Mouse (Mus musculus) large intestine, adult 2 months (tissue): ENCODE data around the gene 5330417H12Rik. TPM values are rescaled to one million over a fixed set of nuclear protein-coding genes. Genes with fewer than 3 reads are reported as not detected.

Experiments used
- DNase-seq: peaks from one replicate; pipeline ENCODE4 v3.0.0-alpha.2; 2012; ENCODE audit warnings: low read depth, low spot score
- WGBS: fragments of 180-500 bp; shearing (Covaris S2); methylation state at CpG from one replicate; pipeline ENCODE4 v1.1.7; 2018; 5-methylcytosine and 5-hydroxymethylcytosine counted together
- polyA plus RNA-seq: library from polyadenylated mRNA; depleted of rRNA; stranded (reverse); fragments of >200 nt; gene quantifications from 2 replicates; pipeline ENCODE4 v1.2.3, GENCODE M21; 2012; rRNA removed

The 5330417H12Rik gene
- polyA plus RNA-seq, 1 experiment: not detected

DNA sequence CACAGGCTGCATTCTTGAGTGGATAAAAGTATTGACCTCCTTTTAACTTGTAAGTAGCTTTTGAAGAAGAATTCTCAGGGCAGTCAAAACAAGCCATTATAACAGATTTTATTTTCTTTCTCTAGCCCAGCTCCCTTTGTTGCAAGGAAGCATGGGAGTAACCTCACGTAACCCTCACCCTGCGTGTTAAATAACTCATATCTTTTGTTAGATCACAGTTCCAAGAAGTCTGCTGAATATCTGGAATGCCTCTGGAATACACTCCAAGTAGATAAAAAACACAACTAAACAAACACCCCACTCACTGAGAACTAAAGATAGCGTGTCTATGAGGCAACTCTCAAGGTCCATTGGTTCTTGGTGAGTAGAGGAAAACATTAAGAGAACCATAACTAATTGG, 50.7 kb downstream of the 5330417H12Rik start:
- no peak for DNase-seq
- 70% methylated on average over 3 of the region's 3 CpGs for WGBS

Other genes with a start within 250 kb of the 5330417H12Rik start
- 2.1 and 2.3 TPM in 2 replicates for gene Olfml1, start 57.7 kb downstream of the 5330417H12Rik start, polyA plus RNA-seq
- 10.2 and 15.0 TPM in 2 replicates for gene Ppfibp2, start 30.0 kb downstream of the 5330417H12Rik start, polyA plus RNA-seq
- gene Cyb5r2, start 132.9 kb upstream of the 5330417H12Rik start, polyA plus RNA-seq: 0.04 and 0.14 TPM in 2 replicates
- not detected in 2 replicates for gene Ovch2, start 176.0 kb upstream of the 5330417H12Rik start, polyA plus RNA-seq
- gene Olfr467, start 187.1 kb upstream of the 5330417H12Rik start, polyA plus RNA-seq: not detected in 2 replicates
- not detected in 2 replicates for gene Olfr469, start 200.4 kb upstream of the 5330417H12Rik start, polyA plus RNA-seq
- gene Olfr470, start 222.3 kb upstream of the 5330417H12Rik start, polyA plus RNA-seq: not detected in 2 replicates